Mouse (Mus musculus) kidney, adult 18-20 months (tissue): ENCODE data around the gene Zfp428.
"Not testable (repeated sequence)": the region's sequence is repeated elsewhere in the genome, so short reads cannot be mapped to it uniquely, and the experiment has no call there.

Experiments
- DNase-seq: peaks from one replicate; pipeline ENCODE4 v3.0.0; 2021

Zfp428 gene

DNA sequence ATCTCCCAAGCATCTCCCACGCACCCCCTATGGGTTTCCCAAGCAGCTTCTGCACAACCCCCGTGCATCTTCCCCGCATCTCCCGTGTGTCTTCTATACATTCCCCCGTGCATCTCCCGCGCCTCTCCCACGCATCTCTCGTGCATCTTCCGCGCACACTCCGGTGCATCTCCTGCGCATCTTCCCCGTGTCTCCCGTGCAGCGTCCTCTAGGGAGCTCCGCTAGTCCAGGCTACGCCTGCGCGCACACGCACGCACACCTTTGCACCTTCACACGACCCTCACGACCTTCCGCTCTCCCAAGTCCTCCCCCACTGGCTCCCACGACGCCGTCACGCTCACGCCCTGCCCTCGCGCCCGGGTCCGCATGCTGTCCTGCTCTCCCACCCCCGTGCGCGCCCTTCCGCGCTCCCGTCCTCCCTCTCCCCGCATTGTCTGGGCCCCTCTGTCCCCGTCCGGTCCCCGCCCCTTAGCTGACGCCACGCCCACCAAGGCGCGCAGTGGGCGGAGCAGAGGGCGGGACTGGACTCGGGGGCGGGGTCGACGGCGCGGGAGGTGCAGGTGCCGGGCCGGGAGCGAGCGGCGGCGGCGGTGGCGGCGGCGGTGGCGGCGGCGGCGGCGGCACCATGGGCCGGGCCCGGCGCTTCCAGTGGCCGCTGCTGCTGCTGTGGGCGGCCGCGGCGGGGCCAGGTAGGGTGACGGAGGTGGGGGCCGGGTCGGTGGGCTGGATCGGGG lies 25.2 kb upstream of the Zfp428 start, which contains the start of gene Cadm4:
Gene Cadm4 (plus strand): TSS at position 550 of the 734 bp plus-strand sequence.
- peak; percentile 91 for DNase-seq

DNA sequence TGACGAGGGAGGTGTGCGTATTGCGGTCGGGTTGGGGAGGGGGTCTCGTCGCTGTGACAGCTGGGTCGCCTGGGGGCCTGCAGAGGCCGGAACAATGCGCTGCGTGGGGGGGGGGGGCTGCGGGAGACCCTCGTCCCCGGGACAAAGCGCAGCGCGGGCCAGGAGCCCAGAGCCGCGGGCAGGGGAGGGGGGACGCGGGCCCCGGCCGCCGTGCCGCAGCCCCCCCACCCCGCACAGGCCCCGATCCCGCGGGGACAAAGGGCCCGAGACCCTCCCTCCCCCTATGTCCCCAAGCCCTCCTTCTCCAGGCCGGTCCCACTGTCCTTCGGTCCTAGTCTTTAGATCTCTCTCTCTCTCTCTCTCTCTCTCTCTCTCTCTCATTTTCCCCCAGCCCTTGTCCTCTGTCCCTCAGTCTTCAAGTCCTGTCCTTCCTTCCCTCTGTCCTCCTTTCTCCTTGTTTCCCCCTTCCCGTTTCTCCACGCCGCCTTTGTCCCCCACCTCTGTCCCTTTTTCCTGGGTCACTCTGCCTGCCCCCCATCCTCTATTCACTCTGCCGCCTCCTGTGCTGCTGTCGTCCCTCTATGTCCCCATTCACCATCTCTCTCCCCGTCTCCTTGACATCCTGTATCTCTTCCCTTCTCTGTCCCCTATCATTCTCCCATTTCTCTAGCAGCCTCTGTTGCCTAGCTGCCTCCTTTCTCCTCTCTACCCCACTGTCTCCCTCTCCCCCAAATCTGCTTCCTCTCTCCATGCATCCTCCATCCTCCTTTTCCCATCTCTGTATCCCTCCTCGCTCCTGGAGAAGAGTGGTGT lies 24.4 kb upstream of the Zfp428 start:
- DNase-seq, result no peak

DNA sequence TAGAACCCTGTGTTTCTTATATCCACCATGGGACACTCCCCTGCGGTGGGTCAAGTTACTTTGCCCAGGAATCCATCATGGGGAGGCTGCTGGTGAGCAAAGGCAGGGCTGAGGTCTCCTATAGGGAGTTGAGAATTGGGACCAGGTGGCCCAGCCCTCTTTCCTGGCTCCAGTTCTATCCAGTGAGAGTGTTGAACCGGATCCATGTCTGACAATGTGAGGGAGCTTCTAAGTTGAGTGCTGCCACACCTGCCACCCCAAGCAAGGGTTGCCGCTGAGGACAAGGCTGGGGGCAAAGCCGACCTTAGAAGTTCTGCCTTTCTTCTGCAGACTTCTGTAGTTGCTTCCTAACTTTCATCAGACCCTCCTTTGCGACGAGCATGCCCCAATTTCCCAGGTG lies 23.5 kb upstream of the Zfp428 start:
- not testable (repeated sequence) for DNase-seq

DNA sequence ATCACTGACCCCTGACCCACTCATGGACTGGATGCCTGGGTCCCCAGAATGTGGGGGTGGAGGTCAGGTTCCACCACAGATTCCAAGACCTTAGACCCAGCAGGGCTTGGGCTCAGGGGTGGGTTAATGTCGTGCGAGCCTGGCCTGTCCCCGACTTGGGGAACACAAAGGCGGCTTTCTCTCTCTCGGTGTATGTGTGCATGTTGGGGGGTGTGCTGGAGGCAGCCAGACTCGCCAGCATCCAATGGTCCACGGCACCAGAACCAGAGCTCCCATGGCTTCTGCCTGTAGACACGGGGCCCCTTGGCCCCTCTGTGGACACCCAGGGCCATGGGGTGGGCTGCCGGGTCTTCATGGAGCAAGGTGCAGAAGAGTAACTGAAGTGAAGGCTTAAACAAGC lies 21.3 kb upstream of the Zfp428 start:
- no peak for DNase-seq

DNA sequence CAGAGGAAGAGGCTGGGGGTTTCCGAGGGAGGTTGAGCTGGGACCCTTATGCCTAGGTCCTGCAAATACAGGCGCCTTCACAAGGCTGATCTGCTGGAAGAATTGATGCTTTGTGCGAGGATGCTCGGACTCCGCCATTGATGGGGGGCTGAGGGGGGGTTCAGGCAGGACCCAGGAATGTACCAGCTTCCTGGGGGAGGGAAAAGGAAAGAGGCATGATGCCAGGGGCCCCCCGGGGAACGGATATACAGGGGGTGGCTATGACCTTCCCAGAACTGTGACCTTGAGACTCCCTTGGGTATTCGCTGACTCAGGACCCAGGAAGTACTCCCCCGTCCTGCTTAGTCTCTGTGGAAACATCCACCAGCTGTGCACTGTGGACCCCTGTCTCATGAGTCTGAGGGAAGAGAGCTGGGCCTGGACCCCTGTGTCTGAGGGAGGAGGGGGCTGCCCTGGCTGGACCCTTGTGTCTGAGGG lies 20.1 kb upstream of the Zfp428 start:
- no peak for DNase-seq

DNA sequence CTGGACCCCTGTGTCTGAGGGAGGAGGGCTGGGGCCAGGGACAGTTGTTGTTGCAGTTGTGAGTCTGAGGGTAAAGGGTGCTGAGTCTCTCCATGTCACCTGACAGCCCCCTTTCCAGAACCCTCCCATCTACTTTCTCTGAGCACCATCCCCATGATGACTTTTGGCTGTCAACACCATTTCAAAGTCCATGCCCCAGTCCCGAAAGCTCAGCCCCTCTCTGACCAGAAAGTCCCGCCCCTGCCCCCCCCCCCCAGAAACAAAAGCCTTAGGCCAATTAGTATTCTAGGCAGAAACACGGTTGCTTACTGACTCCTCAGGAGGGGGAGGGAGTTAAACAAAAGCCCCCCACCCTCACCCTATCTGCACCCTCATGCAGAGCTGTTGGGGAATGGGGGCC lies 19.4 kb upstream of the Zfp428 start:
- DNase-seq, result no peak

DNA sequence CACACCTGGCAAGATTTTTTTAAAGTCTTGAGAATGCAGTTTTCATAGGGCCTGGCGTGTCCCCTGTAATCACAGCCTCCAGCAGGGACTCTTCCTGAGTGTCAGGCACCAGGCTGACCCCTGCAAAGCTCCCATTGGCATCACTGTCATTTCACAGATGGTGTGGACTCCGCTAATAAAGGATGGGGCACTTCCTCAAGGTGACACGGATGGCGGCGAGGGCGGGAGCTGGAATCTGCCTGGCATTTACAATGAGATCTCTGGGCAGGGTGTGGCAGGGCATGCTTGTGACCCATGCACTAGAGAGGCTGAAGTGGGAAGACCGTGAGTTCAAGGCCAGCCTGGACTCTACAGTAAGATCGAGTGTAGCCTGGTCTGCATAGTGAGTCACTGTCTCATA lies 18.5 kb upstream of the Zfp428 start:
- DNase-seq, result no peak

DNA sequence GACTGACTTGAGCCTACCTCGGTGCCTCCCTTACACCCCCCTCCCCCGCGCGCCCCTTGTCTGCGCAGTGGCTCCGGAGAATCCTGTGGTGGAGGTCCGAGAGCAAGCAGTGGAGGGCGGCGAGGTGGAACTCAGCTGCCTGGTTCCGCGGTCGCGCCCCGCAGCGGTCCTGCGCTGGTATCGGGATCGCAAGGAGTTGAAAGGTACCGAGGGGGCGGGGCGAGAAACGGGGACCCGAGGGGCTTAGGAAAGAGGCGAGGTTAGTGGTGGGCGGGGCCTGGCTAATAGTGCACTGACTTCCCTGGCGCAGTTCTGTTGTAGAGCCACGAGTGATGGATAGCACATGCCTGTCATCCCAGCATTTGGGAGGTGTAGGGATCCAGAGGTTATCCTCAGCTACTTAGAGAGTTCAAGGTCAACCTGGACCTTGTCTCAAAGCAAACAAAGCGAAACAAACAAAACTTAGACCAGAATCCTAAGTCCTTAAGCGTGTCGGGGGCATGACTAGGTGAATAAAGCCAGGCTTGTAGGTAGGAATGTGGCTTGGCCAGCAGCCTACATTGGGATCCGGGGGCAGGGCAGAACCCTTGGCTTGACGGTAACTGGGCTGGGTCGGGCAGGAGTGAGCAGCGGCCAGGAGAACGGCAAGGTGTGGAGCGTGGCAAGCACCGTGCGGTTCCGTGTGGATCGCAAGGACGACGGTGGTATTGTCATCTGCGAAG lies 6.8 kb upstream of the Zfp428 start:
- DNase-seq, result peak; percentile 46

DNA sequence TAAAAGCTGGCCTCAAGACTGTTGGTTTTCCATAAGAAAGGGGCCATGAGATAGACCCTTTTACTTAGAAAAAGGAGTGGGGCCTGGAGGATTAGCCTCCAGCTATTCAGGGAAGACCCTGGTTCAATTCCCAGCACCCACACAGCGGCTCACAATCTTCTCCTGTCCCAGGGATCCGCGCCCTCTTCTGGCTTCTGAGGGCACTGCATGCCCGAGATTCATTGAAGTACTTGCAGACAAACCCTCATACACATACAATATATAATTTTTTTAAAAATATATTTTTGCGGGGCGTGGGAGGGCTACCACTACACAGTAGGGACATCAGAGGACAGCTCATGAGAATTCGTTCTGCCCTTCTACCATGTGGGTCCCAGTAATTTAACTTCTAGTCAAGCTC lies 5.9 kb upstream of the Zfp428 start:
- DNase-seq, result peak; percentile 34

DNA sequence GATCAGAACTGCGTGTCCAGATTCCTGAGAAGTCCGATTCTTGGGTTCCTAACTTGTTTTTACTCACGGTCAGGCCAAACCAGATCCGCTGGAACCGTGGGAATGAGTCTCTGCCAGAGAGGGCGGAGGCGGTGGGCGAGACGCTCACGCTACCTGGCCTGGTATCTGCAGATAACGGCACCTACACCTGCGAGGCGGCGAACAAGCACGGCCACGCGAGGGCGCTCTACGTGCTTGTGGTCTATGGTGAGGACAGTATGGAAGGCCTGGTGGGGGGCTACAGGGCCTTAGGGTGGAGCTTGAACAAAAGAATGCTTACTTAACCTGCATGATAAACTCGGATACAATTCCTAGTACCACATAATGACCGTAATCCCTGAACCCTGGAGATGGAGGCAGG lies 5.3 kb upstream of the Zfp428 start:
- DNase-seq, result peak; percentile 29

DNA sequence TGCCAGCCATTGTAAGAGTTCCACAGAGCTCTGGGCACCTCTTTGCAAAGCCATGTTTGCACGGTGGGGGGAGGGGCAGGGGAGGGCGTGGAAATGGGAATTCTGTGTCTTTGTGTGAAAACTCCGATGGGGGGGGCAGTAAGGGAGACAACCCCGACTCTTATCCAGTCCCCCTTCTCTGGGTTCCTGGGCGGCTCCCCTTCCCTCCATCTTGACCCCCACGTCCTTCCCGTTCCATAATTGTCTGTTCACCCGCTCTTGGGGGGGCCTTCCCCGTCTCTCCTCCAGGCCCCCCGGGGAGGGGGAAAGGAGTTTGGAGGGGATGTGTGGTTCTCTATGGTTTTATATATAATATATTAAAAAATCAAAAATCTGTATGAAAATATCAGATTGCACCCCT lies 2.8 kb upstream of the Zfp428 start:
- no peak for DNase-seq

DNA sequence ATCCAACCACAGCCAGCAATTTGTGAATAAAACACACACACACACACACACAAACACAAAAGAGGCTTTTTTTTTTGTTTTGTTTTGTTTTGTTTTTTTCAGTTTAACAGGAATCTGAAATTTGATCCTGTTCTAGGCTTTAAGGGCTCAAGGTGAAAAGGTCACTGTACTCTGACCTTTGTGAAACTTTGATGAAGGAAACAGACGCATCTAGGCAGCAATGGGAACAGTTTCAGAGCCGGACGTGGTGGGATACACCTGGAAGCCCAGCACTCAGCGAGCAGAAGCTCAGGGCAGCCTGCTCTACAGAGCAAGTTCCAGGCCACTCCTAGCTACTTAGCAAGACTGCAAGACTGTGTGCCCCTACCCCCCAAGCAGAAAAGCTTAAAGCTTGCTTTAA lies 1.9 kb upstream of the Zfp428 start:
- no peak for DNase-seq

DNA sequence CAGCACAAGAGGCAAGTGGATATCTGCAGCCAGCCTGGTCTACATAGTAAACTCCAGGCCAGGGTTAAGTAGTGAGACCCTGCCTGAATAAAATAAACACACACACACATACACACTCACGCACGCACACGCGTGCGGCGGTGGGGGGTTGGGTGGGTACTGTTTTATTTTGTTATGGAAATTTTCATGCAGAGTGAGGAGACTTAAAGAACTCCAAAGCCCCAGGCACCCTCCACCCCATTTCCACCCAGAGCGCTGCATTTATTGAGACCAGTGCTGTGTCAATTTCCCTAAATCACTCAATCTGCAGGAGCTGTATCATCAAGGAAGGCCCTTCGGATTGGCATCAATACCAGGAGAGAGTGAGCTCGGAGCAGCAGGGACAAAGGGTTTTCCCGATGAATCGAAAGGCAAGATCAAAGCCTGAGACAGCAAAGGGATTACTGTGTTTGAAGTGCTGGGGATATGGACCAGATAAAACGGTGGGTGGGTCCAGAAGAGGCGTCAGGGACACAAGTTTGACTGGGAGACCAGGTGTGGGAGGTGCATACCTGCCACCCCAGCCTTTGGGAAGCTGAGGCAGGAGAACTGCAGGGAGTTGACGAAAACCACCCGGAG lies 1.2 kb upstream of the Zfp428 start:
- DNase-seq, result no peak

DNA sequence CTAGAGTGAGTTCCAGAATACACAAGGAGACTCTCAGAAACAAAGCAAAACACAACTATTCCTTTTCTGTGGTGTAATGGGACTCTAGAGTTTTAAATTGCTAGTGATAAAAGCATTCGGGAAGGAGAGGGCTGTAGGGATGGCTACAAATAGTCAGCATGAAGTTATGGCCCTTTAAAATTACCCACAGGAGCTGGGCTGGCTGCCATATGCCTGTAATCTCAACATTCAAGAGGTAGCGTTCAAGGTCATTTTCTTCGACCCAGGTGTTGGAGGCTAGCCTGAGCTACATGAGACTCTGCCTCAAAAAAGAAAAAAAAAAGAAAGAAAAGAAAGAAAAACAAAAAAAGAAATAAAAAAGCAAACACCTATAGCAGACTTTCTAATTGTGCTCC lies 744 bp upstream of the Zfp428 start:
- DNase-seq, result peak; percentile 23

DNA sequence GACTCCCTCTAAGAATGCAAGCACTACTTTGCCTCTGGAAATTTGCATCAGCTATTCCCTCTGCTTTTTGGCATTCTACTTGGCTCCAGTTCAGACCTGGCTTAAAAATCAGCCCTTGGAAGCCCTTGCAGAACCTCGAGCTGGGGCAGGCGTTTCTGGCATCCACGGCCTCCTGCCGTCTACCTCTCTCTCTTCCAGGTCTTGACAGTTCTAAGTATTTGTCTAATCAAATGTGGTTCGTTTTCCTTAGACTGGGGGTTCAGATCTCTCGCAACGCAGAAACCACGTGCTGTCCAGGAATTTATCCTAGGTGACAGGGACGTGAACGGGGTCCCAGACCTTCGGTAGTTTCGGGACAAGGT lies 349 bp upstream of the Zfp428 start:
- DNase-seq, result peak; percentile 72

DNA sequence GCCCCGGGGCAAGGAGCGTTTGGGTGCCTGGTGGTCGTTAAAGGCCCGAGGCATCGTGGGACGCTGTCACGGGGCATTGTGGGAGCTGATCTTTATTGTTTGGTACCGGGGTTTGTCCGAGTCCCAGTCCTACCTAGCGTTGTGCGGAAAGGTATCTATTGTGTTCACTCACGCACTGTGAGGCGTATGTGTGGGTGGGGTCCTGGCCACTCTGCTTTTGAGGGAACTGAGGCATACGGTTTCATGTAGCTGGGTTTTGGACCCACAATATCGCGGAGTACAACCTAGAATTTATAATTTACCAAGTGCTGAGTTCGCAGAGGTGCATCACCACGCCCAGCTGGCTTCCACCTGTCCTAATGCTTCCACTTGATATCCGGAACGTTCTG lies 914 bp downstream of the Zfp428 start:
- DNase-seq, result no peak

DNA sequence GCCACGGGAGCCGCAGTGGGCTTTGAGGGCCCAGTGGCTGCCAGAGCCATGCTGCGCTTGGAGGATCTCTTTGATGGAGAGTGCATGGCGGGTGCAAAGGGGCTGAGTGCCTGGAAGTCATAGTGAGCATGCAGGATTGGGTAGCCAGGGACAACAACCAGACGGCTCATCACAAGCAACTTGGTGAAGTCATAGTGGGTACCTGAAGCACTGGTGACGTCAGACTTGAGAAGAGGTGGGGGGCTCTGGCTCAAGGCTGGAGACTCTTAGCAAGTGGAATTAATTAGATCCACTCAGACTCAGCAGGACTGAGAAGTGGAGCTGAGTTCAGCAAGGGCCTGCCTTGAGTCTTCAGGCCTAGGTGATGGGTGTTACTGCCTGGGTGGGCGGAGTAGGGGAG lies 5.5 kb downstream of the Zfp428 start, which contains the start of gene AC161166.1:
Gene AC161166.1 (minus strand): TSS at position 101 of the 400 bp plus-strand sequence.
- no peak for DNase-seq

DNA sequence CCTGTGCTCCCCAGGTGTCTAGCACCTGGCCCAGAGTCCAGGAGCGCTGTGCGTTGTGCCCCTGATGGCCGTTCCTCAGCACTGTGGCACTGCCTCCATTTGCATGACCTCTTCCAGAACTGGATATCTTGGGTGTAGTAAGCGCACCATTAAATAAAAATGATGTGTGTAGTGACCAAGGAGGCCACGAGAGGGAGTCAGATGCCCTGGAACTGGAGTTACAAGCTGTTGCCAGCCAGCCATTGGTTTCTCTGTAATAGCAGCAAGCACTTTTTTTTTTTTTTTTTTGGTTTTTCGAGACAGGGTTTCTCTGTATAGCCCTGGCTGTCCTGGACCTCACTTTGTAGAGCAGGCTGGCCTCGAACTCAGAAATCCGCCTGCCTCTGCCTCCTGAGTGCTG lies 9.5 kb downstream of the Zfp428 start:
- DNase-seq, result not testable (repeated sequence)

DNA sequence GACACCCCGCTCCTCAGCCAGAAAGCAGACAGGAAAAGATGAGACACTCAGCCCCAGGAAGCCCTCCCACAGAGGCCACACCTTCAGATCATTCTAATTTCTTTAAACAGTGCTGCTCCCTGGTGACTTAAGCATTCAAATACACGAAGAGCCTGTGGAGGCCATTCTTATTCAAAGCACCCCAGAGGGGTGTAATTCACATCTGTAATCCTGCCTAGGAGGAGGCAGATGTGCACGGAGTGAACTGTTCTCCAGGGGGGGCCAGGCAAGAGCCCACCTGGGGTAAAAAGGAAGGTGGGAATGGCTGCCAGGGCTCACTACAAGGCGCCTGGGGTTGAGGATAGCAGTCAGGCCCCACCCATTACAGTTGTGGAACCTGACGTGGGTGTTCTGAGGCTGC lies 10.3 kb downstream of the Zfp428 start:
- DNase-seq, result no peak

DNA sequence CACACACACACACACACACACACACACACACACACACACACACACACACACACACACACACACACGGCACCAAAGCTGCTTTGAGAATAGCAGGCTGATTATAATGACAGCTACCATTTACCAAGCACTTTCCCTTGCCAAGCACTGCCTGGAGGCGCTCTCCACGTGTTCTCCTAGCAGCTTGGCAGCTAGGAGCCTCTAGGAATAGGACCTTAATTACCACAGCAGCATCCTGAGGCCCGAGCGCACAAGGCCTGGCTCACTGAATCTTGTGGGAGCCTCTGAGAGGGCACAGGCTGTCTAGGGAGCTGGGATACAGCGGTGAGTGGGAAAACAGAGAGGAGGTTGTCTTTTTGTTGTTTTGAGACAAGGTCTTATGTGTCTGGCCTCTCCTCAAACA lies 10.8 kb downstream of the Zfp428 start:
- DNase-seq, result no peak

DNA sequence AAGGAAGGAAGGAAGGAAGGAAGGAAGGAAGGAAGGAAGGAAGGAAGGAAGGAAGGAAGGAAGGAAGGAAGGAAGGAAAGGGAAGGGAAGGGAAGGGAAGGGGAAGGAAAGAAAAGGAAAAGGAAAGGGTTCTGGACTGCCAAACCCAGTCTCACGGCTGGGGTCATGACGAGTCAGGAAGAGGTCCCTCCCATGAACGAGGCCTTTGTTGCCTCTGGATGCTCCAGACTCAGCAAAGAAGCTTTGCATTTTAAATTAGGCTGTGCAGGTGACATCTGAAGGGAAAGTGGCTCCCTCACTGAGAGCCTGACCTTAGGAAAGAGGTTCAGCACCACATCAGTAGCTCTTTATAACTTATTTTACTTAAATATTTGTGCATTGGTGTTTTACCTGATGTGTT lies 12.3 kb downstream of the Zfp428 start:
- no peak for DNase-seq

DNA sequence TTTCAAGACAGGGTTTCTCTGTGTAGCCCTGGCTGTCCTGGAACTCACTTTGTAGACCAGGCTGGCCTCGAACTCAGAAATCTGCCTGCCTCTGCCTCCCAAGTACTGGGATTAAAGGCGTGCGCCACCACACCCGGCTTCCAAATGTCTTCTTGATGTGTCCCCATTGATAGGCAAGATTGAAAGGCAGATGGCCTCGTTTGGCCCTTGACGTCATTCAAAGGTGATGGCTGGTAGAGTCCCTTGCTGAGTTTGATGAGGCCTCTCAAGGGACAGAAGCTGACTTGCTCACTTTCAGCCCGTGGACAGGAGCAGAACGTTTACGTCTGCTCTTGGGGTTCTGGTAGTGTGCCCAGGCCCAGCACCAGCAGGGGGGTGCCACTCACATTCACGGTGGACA lies 13.2 kb downstream of the Zfp428 start:
- DNase-seq, result not testable (repeated sequence)

DNA sequence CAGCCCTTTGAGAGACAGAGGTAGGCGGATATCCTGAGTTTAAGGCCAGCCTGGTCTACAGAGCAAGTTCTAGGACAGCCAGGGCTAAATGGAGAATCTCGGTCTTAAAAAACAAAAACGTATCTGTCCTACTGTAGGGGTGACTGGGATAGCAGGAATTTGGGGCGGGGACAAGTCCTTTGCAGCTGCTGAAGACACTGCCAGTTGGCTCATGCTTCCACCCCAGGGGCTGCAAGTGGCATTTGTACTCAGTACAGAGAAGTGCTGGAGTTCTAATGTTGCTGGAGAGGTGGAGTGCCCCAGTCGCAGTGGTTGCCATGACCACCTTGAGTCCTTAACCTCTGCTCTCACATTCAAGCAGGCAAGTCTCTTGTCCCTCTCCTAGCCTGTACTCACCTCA lies 16.0 kb downstream of the Zfp428 start:
- DNase-seq, result no peak
